Mouse (Mus musculus) heart, embryonic 16.5 days (tissue): ENCODE results near the gene Sf3a3. TPM values are rescaled to one million over a fixed set of nuclear protein-coding genes. Genes with fewer than 3 reads are reported as not detected.

ENCODE experiments used
- ATAC-seq: fragments of 200-750 bp; cut with Nextera tagmentation; replicated peaks from 2 replicates; pipeline ENCODE4 v1.8.0; 2017; ENCODE audit warnings: moderate number of reproducible peaks; ENCODE audit not compliant: insufficient read depth, low FRiP score; ENCODE audit errors: extremely low read depth
- H3K27ac ChIP-seq: fragments of 300-500 bp; sonication (generic); 2 replicates; pipeline ENCODE4 v1.5.1; 2014; ENCODE audit warnings: mild to moderate bottlenecking, low read length, control low read depth, moderate library complexity
- H3K27me3 ChIP-seq: fragments of 300-500 bp; sonication (generic); 2 replicates; pipeline ENCODE4 v1.6.1; 2014; ENCODE audit warnings: low read length, mixed read lengths; ENCODE audit not compliant: control insufficient read depth, insufficient read depth
- H3K36me3 ChIP-seq: fragments of 300-500 bp; sonication (generic); 2 replicates; pipeline ENCODE4 v1.6.1; 2014; ENCODE audit not compliant: control insufficient read depth, insufficient read depth
- H3K4me1 ChIP-seq: fragments of 300-500 bp; sonication (generic); 2 replicates; pipeline ENCODE4 v1.6.1; 2014; ENCODE audit warnings: low read length, mixed read lengths; ENCODE audit not compliant: control insufficient read depth, insufficient read depth
- H3K4me2 ChIP-seq: fragments of 300-500 bp; sonication (generic); 2 replicates; pipeline ENCODE4 v1.6.1; 2014; ENCODE audit warnings: low read depth, mild to moderate bottlenecking, control low read depth, low read length
- H3K4me3 ChIP-seq: fragments of 300-500 bp; sonication (generic); 2 replicates; pipeline ENCODE4 v1.5.1; 2014; ENCODE audit warnings: mild to moderate bottlenecking, control low read depth, low read length
- H3K9ac ChIP-seq: fragments of 300-500 bp; sonication (generic); 2 replicates; pipeline ENCODE4 v1.6.1; 2014; ENCODE audit warnings: low read length, control low read depth
- H3K9me3 ChIP-seq: fragments of 300-500 bp; sonication (generic); replicated peaks from 2 replicates; pipeline ENCODE4 v1.6.1; 2016; ENCODE audit warnings: low read length; ENCODE audit not compliant: control insufficient read depth
- WGBS: fragments of 180-500 bp; shearing (Covaris S2); extraction: QIAGEN DNeasy Blood & Tissue Kit; methylation state at CpG from one replicate; pipeline ENCODE4 v1.1.7; 2014; 5-methylcytosine and 5-hydroxymethylcytosine counted together
- polyA plus RNA-seq: library from polyadenylated mRNA; unstranded; fragments of >200 nt; fragmentation: Nextera tagmentation; extraction: Ambion mirVana; gene quantifications from 2 replicates; pipeline ENCODE4 v1.2.1, GENCODE M21; 2015

Sf3a3 gene
- polyA plus RNA-seq, 1 experiment from 2014 or later, result 95.1 TPM

DNA sequence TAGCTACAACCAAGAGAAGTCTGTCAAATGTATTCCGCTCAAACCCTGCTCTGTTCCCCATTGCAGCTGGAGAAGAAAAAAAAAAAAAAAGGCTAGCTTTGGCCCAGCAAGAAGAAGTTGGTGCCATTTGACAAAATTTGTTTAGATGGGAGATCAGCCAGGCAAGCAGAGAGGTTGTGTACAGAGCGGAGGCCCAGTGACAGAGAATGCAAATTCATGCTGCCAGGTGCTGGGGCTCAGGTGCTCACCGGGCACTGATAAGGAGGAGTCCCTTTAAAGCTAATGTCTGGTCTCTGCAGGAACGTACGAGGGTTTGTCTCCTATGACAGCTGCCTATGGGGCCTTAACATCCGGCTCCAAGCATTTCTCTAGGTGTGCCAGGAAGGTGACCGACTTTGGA is 32.0 kb downstream of the Sf3a3 start:
- H3K27me3 ChIP-seq, result no peaks in the 10 kb centered on the region
- 70% methylated on average over 7 of the region's 7 CpGs for WGBS
- H3K4me1 ChIP-seq, result peaks cover 9% of the 10 kb centered on the region
- H3K27ac ChIP-seq, result no peak overlapping the region
- H3K9ac ChIP-seq, result no peak overlapping the region
- no peaks in the 10 kb centered on the region for H3K36me3 ChIP-seq
- no peak overlapping the region for H3K4me3 ChIP-seq
- H3K4me2 ChIP-seq, result no peak overlapping the region
- no peak for ATAC-seq
- H3K9me3 ChIP-seq, result no peaks in the 10 kb centered on the region

GRCm38 (mm10) chr4:124747851-124748250 is 33.3 kb downstream of the Sf3a3 start:
- H3K27ac ChIP-seq, result no peak overlapping the region
- no peaks in the 10 kb centered on the region for H3K36me3 ChIP-seq
- H3K9ac ChIP-seq, result no peak overlapping the region
- H3K27me3 ChIP-seq, result no peaks in the 10 kb centered on the region
- no peak for ATAC-seq
- H3K4me3 ChIP-seq, result no peak overlapping the region
- WGBS, result 54% methylated on average over 4 of the region's 4 CpGs
- H3K4me2 ChIP-seq, result no peak overlapping the region
- H3K4me1 ChIP-seq, result peaks cover 12% of the 10 kb centered on the region
- no peaks in the 10 kb centered on the region for H3K9me3 ChIP-seq

DNA sequence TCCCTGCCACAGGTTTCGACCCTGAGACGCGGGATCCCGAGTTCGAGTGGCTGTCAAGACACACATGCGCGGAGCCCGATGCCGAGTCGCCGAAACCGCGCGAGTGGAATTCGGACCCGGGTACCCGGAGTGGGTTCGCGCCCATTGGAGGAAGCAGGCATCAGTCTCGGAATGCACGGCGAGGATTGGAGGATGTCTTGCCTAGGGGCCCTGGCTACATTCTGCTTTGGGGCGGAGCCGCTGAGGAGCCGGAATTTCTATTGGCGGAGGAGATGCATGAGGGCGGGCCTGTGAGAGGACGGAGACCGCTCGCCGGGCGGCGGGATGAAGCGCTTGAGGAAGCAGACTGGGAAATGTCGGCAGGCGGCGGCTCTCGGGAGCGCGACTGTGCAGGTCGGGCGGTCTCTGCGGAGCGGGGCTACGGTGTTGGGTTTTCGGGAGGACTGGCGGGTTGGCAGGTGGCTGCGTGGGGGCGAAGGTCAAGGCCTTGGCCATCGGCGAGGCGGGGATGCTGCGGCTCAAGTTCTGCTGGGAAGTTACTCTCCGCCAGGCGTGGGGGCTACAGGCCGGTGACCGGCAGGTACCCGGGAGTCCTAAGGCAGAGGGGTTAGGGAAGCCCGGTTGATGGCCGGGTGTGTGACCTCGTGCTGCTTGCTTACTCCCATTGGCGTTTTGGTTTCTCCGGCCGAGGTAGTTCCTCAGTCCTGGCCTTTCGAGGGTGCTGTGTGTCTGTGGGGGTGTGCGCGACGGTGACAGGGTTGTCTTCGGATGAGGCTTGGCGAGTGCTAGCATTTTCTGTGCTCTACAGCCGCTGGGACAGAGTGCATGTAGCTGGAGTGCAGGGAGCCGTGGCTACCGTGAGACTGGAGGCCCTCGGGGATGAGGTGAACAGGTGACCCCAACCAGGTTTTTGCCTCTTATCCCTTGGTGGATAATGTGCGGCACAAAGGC is 37.0 kb downstream of the Sf3a3 start:
- Histone ChIP-seq H3K36me3 (no peaks in the 10 kb centered on the region), H3K4me2 (peak overlapping the region; percentile 74), H3K4me3 (peak overlapping the region; percentile 61), H3K9ac (peak overlapping the region; percentile 76), H3K4me1 (peaks cover 36% of the 10 kb centered on the region), H3K27ac (no peak overlapping the region), H3K27me3 (no peaks in the 10 kb centered on the region), H3K9me3 (no peaks in the 10 kb centered on the region)
- WGBS, result under 1% methylated on average over 75 of the region's 75 CpGs
- ATAC-seq, result peak; percentile 99

DNA sequence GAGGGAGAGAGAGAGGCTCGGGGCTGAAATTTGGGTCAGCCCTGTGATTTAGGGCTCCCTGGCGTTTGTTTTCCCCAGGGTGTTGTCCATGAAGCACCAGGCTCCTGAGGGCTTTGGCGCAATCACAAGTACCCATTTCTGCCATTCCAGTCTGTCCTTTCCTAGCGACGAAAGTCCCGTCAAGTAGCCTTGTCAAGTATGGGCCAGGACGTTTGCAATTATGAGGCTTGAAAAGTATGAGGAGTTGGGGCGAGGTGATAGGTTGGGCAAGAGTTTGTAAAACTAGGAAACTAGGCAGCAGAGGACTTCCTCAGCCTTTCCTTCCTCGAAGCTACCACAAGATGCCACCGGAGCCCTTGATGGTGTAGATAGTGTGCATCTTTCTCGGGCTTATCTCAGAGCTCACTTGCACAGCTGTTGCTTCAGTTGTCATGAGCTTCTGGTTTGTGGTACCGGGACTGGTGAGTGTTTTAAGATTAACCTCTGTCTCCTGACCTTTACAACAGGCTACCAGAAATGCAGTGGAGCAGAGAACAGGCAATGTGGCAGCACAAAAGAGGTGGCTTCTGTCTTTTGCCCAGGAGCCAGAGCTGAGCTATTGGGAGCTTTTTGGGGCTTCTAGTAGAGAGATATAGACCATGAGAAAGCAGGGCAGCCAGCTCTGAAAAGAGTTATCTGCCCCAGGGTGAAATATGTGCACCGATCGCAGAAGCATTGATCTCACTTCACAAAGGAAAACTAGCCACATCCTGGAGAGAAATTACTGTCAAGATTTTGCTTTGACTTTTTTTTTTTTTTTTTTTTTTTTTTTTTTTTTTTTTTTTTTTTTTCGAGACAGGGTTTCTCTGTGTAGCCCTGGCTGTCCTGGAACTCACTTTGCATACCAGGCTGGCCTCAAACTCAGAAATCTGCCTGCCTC is 38.0 kb downstream of the Sf3a3 start:
- Histone ChIP-seq H3K4me2 (peak overlapping the region; percentile 72), H3K27me3 (no peaks in the 10 kb centered on the region), H3K4me1 (peaks cover 36% of the 10 kb centered on the region), H3K27ac (0 out of 2 replicates have a peak overlapping the region, but pooled peaks have one; percentile 16), H3K9ac (peak overlapping the region; percentile 76), H3K4me3 (peak overlapping the region; percentile 61), H3K36me3 (no peaks in the 10 kb centered on the region), H3K9me3 (no peaks in the 10 kb centered on the region)
- WGBS, result 10% methylated on average over 15 of the region's 15 CpGs
- no peak for ATAC-seq

GRCm38 (mm10) chr4:124755526-124755925 is 41.0 kb downstream of the Sf3a3 start:
- WGBS, result 57% methylated on average over 7 of the region's 7 CpGs
- Histone ChIP-seq H3K9ac (no peak overlapping the region; the same call in 1 of the 2 replicates), H3K27me3 (no peaks in the 10 kb centered on the region), H3K27ac (no peak overlapping the region), H3K36me3 (no peaks in the 10 kb centered on the region), H3K4me1 (peaks cover 40% of the 10 kb centered on the region), H3K9me3 (no peaks in the 10 kb centered on the region), H3K4me3 (no peak overlapping the region), H3K4me2 (no peak overlapping the region; the same call in 1 of the 2 replicates)
- no peak for ATAC-seq

DNA sequence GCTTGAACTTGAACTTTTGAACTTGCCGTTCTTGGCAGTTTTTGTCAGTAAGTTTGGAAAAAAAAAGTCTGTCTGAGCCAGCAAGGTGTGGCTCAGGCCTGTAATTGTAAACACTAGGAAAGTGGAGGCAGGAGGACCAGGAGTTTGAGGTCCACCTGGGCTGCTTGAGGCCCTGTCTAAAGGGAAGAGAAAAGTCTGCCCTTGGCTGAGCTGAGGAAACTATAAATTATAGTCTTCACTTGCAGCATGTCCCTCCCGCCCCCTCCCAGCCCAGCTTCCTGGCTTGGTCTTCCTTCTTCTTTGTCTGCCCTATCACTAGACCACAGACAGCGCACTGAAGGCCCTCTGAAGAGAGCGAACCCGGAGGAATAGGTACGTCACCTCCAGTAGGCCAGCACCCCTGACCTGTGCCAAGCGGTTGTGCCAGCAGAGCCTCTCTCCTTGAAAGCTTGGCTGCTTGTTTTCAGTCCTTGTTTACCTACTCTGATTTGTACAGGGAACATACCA is 44.8 kb downstream of the Sf3a3 start:
- H3K4me3 ChIP-seq, result no peak overlapping the region
- no peak overlapping the region for H3K4me2 ChIP-seq
- H3K27me3 ChIP-seq, result no peaks in the 10 kb centered on the region
- no peaks in the 10 kb centered on the region for H3K9me3 ChIP-seq
- ATAC-seq, result no peak
- peaks cover 22% of the 10 kb centered on the region for H3K4me1 ChIP-seq
- no peak overlapping the region for H3K9ac ChIP-seq
- no peaks in the 10 kb centered on the region for H3K36me3 ChIP-seq
- WGBS, result 73% methylated on average over 7 of the region's 7 CpGs
- no peak overlapping the region; the same call in 1 of the 2 replicates for H3K27ac ChIP-seq

GRCm38 (mm10) chr4:124761201-124761600 is 46.6 kb downstream of the Sf3a3 start:
- ATAC-seq, result no peak
- WGBS, result 26% methylated on average over 1 of the region's 1 CpGs
- Histone ChIP-seq H3K4me2 (no peak overlapping the region), H3K27me3 (no peaks in the 10 kb centered on the region), H3K4me1 (peaks cover 9% of the 10 kb centered on the region), H3K9ac (no peak overlapping the region), H3K27ac (no peak overlapping the region), H3K4me3 (no peak overlapping the region), H3K9me3 (no peaks in the 10 kb centered on the region), H3K36me3 (no peaks in the 10 kb centered on the region)

- WGBS, result 82% methylated on average over 6 of the region's 6 CpGs
- no peak overlapping the region for H3K9ac ChIP-seq
Measured at GRCm38 (mm10) chr4:124762858-124763452, 48.4 kb downstream of the Sf3a3 start.

More at GRCm38 (mm10) chr4:124762858-124763452, 48.4 kb downstream of the Sf3a3 start:
- no peaks in the 10 kb centered on the region for H3K27me3 ChIP-seq
- ATAC-seq, result no peak
- H3K4me1 ChIP-seq, result peaks cover 13% of the 10 kb centered on the region
- no peaks in the 10 kb centered on the region for H3K36me3 ChIP-seq
- H3K4me2 ChIP-seq, result no peak overlapping the region
- H3K4me3 ChIP-seq, result no peak overlapping the region
- no peaks in the 10 kb centered on the region for H3K9me3 ChIP-seq
- no peak overlapping the region for H3K27ac ChIP-seq
